ENCODE assay signal across 10 mouse cellular contexts in the genomic region with DNA sequence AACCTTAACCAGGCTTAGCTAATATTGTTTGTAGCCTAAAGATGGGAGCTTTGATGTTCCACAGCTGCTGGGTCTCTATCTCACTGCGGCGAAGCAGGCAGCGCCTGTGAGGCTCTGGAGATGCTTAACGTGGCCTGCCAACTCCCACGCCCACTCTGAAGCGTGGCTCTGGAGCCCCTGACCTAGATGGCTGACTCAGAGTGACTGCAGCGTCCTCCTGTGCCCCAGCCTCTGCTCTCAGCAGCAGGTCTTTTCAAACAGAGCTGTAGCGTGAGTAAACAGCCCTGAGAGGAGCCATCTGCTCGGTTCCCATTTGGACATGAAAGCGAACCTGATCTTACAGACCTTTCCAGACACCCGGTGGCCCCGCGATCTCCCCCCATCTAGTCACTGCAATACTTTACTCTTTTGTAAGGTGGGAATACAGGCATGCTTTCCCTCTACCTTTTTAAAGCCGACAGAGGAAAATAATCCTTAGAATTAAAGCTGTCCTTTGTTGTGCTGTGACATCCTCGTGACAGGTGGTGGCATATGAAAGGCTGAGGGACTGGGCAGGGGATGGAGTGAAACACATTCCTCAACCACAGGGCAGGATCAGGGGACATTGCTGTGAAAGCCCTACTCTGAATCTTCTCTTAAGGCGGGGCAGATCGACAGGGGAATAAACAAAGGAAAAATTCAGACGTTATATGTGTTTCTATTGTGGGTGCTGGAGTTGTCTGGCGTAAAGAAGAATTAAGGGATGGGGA.
DNase-seq lines count a peak whose midpoint lies in the region; ATAC-seq and TF ChIP-seq lines count a peak whose summit lies in the region.
"Had no signal": no experiment of that assay in that cellular context is flagged by ENCODE, and none has a peak within 500 bp of the region (broad histone marks: within the 10 kb centered on the region; RNA-seq: fewer than 3 reads in every experiment).

No protein-coding gene starts in this region.

- 15% methylated on average over 19 of the region's 19 CpGs for WGBS in kidney, embryonic 15.5 days
- 23% methylated on average over 19 of the region's 19 CpGs for WGBS in embryonic facial prominence, embryonic 11.5 days
- 13% methylated on average over 19 of the region's 19 CpGs for WGBS in midbrain, postnatal 0 days
- WGBS in kidney, adult 2 months: 39% methylated on average over 19 of the region's 19 CpGs

- no peak overlapping the region for H3K9ac ChIP-seq in kidney, embryonic 15.5 days
- H3K9ac ChIP-seq in embryonic facial prominence, embryonic 11.5 days (replicated peaks; ENCODE audit: low read length): no peak overlapping the region; the same call in 1 of the 2 replicates
- H3K9ac ChIP-seq in midbrain, postnatal 0 days (replicated peaks; ENCODE audit: low read length, poor library complexity, severe bottlenecking): no peak overlapping the region; the same call in 1 of the 2 replicates

- peak overlapping the region; percentile 45 for H3K4me2 ChIP-seq in kidney, embryonic 15.5 days
- no peak overlapping the region for H3K4me2 ChIP-seq in embryonic facial prominence, embryonic 11.5 days (ENCODE audit: low read depth, low read length)
- no peak overlapping the region for H3K4me2 ChIP-seq in midbrain, postnatal 0 days (ENCODE audit: low read depth, low read length, poor library complexity, severe bottlenecking)

- no peak overlapping the region for H3K4me3 ChIP-seq in kidney, embryonic 15.5 days (replicated peaks)
- no peak overlapping the region for H3K4me3 ChIP-seq in embryonic facial prominence, embryonic 11.5 days (ENCODE audit: low read depth, low read length)
- no peak overlapping the region for H3K4me3 ChIP-seq in midbrain, postnatal 0 days (ENCODE audit: low read depth, low read length)
- H3K4me3 ChIP-seq in kidney, adult 2 months (ENCODE audit: insufficient read depth, low read depth, low read length): no peak overlapping the region

- no peaks in the 10 kb centered on the region for H3K9me3 ChIP-seq in kidney, embryonic 15.5 days (replicated peaks)
- H3K9me3 ChIP-seq in embryonic facial prominence, embryonic 11.5 days (replicated peaks; ENCODE audit: control insufficient read depth, low read length): no peaks in the 10 kb centered on the region
- no peaks in the 10 kb centered on the region for H3K9me3 ChIP-seq in midbrain, postnatal 0 days (ENCODE audit: low read length)

- no peak for DNase-seq in kidney, adult 9 months
- DNase-seq in adrenal gland, postnatal 36 days: peak; percentile 14 to 42
- DNase-seq in embryonic facial prominence, embryonic 11.5 days (ENCODE audit: low spot score): peak; percentile 33
- DNase-seq in left cerebral cortex, postnatal 25 days (ENCODE audit: low spot score in 2 of 2): peak; percentile 6 to 32
- DNase-seq in midbrain, postnatal 0 days (ENCODE audit: low spot score): peak; percentile 75
- DNase-seq in kidney, adult 2 months: no peak

- ATAC-seq in kidney, embryonic 15.5 days (replicated peaks; ENCODE audit: low FRiP score): peak; percentile 81
- ATAC-seq in embryonic facial prominence, embryonic 11.5 days (replicated peaks; ENCODE audit: insufficient number of reproducible peaks, low FRiP score, low TSS enrichment, low read depth): peak; percentile 58; the same call in 1 of the 2 replicates
- ATAC-seq in midbrain, postnatal 0 days (ENCODE audit: low FRiP score): peak; percentile 64
- no peak for ATAC-seq in megakaryocyte, adult 5-6 weeks (ENCODE audit: poor library complexity, severe bottlenecking)
- ATAC-seq: Patski had no signal

- H3K27ac ChIP-seq in kidney, embryonic 15.5 days: peak overlapping the region; percentile 61
- no peak overlapping the region for H3K27ac ChIP-seq in embryonic facial prominence, embryonic 11.5 days (replicated peaks; ENCODE audit: low read depth, low read length)
- H3K27ac ChIP-seq in midbrain, postnatal 0 days (ENCODE audit: low read depth, low read length): peak overlapping the region; percentile 66
- no peak overlapping the region for H3K27ac ChIP-seq in kidney, adult 2 months (ENCODE audit: insufficient read depth, low read depth, low read length)
- H3K27ac ChIP-seq: macrophage had no signal

- H3K27me3 ChIP-seq in kidney, embryonic 15.5 days: no peaks in the 10 kb centered on the region; the same call in 1 of the 2 replicates
- no peaks in the 10 kb centered on the region for H3K27me3 ChIP-seq in embryonic facial prominence, embryonic 11.5 days (ENCODE audit: control insufficient read depth, insufficient read depth, low read length)
- no peaks in the 10 kb centered on the region for H3K27me3 ChIP-seq in midbrain, postnatal 0 days (ENCODE audit: insufficient read depth, low read length)
- H3K27me3 ChIP-seq in kidney, adult 2 months (replicated peaks; ENCODE audit: control insufficient read depth, insufficient read depth, low read length): no peaks in the 10 kb centered on the region
- H3K27me3 ChIP-seq: Patski had no signal

- no peak for TF ChIP-seq CTCF in midbrain, postnatal 0 days (IDR thresholded peaks at IDR 0.05)
- TF ChIP-seq CTCF in kidney, adult 2 months (conservative IDR thresholded peaks at IDR 0.05; ENCODE audit: insufficient read depth, insufficient read length, low read depth, low read length): no peak

- intact Hi-C loops in left cerebral cortex, postnatal 25 days (cut with DNase I): loop anchor here (5.0 kb wide), 1 partner anchor 296 kb away; no protein-coding TSS in a partner anchor

- H3K4me1 ChIP-seq in kidney, embryonic 15.5 days: peaks cover 25% of the 10 kb centered on the region
- H3K4me1 ChIP-seq in embryonic facial prominence, embryonic 11.5 days (ENCODE audit: control insufficient read depth, insufficient read depth, low read length): peaks cover 2% of the 10 kb centered on the region; the same call in 1 of the 2 replicates
- H3K4me1 ChIP-seq in midbrain, postnatal 0 days (ENCODE audit: insufficient read depth, low read length): peaks cover 9% of the 10 kb centered on the region
- H3K4me1 ChIP-seq in kidney, adult 2 months (ENCODE audit: control insufficient read depth, insufficient read depth, low read length): no peaks in the 10 kb centered on the region

- no peak for TF ChIP-seq POLR2A in kidney, adult 2 months (IDR thresholded peaks at IDR 0.05; ENCODE audit: low read depth, low read length)

- no peaks in the 10 kb centered on the region for H3K36me3 ChIP-seq in kidney, embryonic 15.5 days
- no peaks in the 10 kb centered on the region for H3K36me3 ChIP-seq in embryonic facial prominence, embryonic 11.5 days (replicated peaks; ENCODE audit: control insufficient read depth, insufficient read depth, low read depth, low read length)
- no peaks in the 10 kb centered on the region for H3K36me3 ChIP-seq in midbrain, postnatal 0 days (ENCODE audit: insufficient read depth, low read length)
- no peaks in the 10 kb centered on the region for H3K36me3 ChIP-seq in kidney, adult 2 months (ENCODE audit: control insufficient read depth, insufficient read depth, low read length)

Comparison
In these comparisons a context has a peak if more than half of its experiments do, and no peak if none do; other contexts are left out.
1. H3K27ac ChIP-seq: peak in kidney, embryonic 15.5 days (single experiment) and midbrain, postnatal 0 days (single experiment); none in embryonic facial prominence, embryonic 11.5 days (single experiment) and kidney, adult 2 months (single experiment).
2. DNase-seq: peak in adrenal gland, postnatal 36 days (2 of 2), embryonic facial prominence, embryonic 11.5 days (single experiment), left cerebral cortex, postnatal 25 days (2 of 2) and midbrain, postnatal 0 days (single experiment); none in kidney, adult 9 months (single experiment) and kidney, adult 2 months (single experiment).